Mouse (Mus musculus): ENCODE data around the gene Olfr74.
"Not testable (repeated sequence)": the region's sequence is repeated elsewhere in the genome, so short reads cannot be mapped to it uniquely, and the experiment has no call there.

The Olfr74 gene

DNA sequence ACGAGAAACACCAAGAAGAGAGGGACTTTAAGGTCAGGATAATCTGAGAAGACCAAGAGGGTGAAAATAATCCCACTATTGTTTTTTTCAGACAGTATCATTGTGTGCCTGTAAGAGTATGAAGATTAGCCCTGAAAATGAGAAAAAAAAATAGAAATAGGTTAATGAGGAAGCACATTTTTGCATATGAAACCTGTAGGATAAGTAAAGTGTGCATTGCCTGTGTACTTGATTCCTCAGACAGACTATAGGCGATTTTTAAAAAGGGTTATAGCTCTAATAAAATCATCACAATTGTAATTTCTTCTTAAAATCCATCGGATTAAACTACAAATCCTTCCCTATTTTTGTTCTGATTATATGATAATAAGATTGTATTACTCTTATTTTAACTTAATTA, at the start of gene Olfr74:
TSS of gene Olfr74 (minus strand) at position 101 of the 400 bp plus-strand sequence.
- DNase-seq = no peak

DNA sequence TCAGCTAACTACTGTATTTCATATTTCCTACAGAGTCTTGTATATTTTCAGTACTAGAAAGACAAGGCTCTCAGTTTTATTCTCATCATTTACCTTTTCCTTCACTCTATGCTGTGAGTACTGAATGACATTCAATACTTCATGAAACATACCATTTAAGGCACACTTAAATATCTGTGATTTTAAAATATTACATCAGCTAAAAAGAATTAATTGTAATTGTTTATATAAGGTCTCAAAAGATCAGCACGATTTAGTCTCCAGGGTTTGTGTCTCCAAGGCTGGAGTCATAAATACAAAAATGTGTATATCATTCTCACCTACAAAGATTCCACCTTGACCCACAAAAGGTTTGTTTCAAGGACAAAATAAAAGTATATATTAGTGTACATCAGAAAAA, 48.0 kb upstream of the Olfr74 start, which contains the start of gene Olfr1161:
TSS of gene Olfr1161 (plus strand) at position 301 of the 400 bp plus-strand sequence.
- DNase-seq = not testable (repeated sequence)

DNA sequence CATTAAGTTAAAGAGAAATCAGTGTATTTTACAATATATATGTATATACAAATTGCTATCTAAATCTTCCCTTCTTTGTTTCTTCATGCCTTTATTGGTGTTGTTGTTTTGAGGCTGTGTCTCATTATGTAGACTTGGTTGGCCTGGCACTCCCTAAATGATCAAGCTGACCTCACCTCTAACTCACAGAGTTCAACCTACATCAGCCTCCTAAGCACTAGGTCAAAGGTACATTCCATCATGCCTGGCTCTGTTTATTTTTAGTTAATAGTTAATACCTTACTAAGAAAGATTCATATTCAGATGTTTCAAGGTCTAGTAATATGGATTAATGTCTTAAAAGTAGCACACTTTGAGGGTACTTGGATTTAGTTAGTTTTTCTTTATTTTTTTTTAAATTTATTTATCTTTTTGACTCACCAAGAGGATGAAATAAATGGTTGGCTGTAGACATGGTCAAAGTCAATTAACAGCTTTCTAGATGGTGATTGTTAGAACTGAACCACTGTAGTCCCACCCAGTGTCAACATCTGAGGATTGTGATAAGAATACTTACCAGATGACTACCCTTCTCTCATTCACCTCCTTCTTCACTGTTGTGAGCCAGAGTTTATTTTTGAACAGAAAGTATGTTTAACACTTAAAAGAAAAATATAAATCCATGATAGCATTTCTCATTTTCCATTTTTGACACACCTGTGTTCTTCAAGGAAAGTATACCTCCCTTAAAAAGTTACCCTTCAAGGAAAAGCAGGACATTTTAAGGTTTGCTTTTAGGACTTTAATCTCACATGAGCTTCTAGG, 33.3 kb upstream of the Olfr74 start, which contains the start of gene Olfr1160:
TSS of gene Olfr1160 (minus strand) at position 754 of the 804 bp plus-strand sequence.
- no peak for DNase-seq

DNA sequence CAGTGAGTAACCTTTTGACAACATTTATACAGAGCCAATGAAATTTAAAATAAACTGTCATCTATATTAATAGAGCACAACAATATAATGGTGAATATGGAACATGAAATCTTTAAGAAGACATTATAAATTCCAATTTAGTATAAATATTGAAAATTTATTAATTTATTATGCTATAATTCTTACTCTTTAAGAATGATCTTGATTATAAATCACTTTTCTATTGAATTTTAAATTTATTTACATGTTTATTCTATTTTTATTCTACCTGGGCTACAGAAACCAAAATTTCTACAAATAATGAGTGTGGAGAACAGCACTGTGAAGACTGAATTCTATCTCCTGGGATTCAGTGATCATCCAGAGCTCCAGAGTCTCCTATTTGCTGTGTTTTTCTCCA, 15.3 kb upstream of the Olfr74 start, which contains the start of gene Olfr1158:
TSS of gene Olfr1158 (plus strand) at position 301 of the 400 bp plus-strand sequence.
- no peak for DNase-seq

DNA sequence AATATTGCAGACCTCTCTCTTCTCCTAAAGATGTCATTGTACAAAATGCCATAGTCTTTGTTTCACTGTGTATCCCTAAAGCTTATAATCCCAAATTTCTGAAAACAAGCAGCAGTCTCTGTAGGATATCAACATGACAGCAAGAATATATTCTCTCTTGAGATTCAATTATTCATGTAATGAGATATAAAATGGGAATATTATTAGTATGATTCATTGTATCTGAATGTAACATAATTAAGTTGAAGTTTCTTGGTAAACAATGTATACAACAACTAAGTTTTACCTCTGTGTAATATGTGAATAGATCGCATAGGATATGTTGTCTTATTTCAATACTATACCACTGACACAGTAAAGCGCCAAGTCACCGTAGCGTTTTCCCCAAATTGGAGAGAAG, 6.3 kb downstream of the Olfr74 start, which contains the start of gene Olfr1157:
TSS of gene Olfr1157 (minus strand) at position 101 of the 400 bp plus-strand sequence.
- DNase-seq = no peak

DNA sequence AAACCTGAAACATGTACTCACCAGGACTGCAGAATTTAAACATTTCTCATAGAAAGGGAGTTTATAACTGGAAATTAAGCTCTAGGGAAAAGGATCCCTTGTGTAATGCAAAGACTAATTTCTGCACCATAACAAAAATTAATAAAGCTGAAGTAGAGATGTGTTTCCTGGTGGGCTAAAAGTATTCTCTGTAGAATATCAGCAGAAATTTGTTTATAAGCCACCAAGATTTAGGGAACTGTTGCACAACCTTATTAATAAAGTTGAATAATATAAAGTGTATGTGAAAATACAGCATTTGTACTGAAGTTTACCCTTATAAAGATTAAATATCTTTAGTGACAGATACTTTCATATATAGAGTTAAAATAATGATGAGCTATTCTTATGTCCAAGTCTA, 21.5 kb downstream of the Olfr74 start, which contains the start of gene Olfr1156:
TSS of gene Olfr1156 (minus strand) at position 101 of the 400 bp plus-strand sequence.
- no peak for DNase-seq

DNA sequence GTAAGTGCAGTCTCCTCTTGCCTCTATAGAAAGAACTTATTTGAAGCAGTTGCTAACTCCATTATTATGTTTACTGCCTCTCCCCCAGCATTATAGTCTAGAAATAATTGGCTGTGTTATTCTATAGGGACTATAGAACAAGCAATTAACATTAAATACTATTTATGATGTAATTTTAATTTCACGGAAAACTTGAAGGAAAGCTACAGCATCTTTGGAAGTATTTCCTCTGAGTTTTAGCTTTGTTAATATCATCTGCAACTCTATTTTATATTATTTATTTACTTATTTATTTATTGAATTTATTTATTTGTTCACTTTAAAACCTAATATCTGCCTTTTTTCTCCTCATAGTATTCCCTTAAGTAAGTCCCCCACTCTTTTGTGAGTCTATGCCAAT, 29.4 kb downstream of the Olfr74 start, which contains the start of gene Olfr1155:
TSS of gene Olfr1155 (minus strand) at position 101 of the 400 bp plus-strand sequence.
- no peak for DNase-seq

Measured in kidney, postnatal 4 days (tissue).